Mouse (Mus musculus) left cerebral cortex, adult 11 months (tissue): ENCODE data around the gene Hist1h2bb.
"Not testable (repeated sequence)": the region's sequence is repeated elsewhere in the genome, so short reads cannot be mapped to it uniquely, and the experiment has no call there.

ENCODE experiments used
- DNase-seq: peaks from one replicate; pipeline ENCODE4 v3.0.0; 2022; ENCODE audit warnings: low spot score

Hist1h2bb gene

GRCm38 (mm10) chr13:23746201-23747080 lies at the start of gene Hist1h2bb:
Hist1h2bb (plus strand) TSS chr13:23746734.
- DNase-seq: peak; percentile 88

- no peak for DNase-seq
Measured at GRCm38 (mm10) chr13:23697491-23698299, 48.8 kb upstream of the Hist1h2bb start.

GRCm38 (mm10) chr13:23698300-23698693 lies 48.2 kb upstream of the Hist1h2bb start, which contains the start of gene Hist1h4c:
Hist1h4c (minus strand) TSS chr13:23698454.
- peak; percentile 98 for DNase-seq

- DNase-seq: no peak
Measured at GRCm38 (mm10) chr13:23698996-23699395, 47.5 kb upstream of the Hist1h2bb start.

- no peak for DNase-seq
Measured at GRCm38 (mm10) chr13:23699767-23700166, 46.8 kb upstream of the Hist1h2bb start.

- DNase-seq: peak; percentile 71
Measured at GRCm38 (mm10) chr13:23700786-23701520, 45.6 kb upstream of the Hist1h2bb start.

- no peak for DNase-seq
Measured at GRCm38 (mm10) chr13:23702220-23702619, 44.3 kb upstream of the Hist1h2bb start.

GRCm38 (mm10) chr13:23702801-23703200 lies 43.7 kb upstream of the Hist1h2bb start:
- DNase-seq: not testable (repeated sequence)

GRCm38 (mm10) chr13:23705751-23706356 lies 40.7 kb upstream of the Hist1h2bb start:
- no peak for DNase-seq

- no peak for DNase-seq
Measured at GRCm38 (mm10) chr13:23706771-23707170, 39.8 kb upstream of the Hist1h2bb start.

GRCm38 (mm10) chr13:23708041-23708440 lies 38.5 kb upstream of the Hist1h2bb start:
- DNase-seq: no peak

- DNase-seq: no peak
Measured at GRCm38 (mm10) chr13:23708654-23709053, 37.9 kb upstream of the Hist1h2bb start.

GRCm38 (mm10) chr13:23709714-23710373 lies 36.7 kb upstream of the Hist1h2bb start:
- DNase-seq: no peak

GRCm38 (mm10) chr13:23710374-23711089 lies 36.0 kb upstream of the Hist1h2bb start, which contains the start of gene Hfe:
Hfe (minus strand) TSS chr13:23710854.
- no peak for DNase-seq

GRCm38 (mm10) chr13:23716261-23717042 lies 30.1 kb upstream of the Hist1h2bb start:
- no peak for DNase-seq

GRCm38 (mm10) chr13:23717176-23717575 lies 29.4 kb upstream of the Hist1h2bb start:
- no peak for DNase-seq

GRCm38 (mm10) chr13:23717593-23718245 lies 28.8 kb upstream of the Hist1h2bb start:
- not testable (repeated sequence) for DNase-seq

- no peak for DNase-seq
Measured at GRCm38 (mm10) chr13:23724239-23724638, 22.3 kb upstream of the Hist1h2bb start.

GRCm38 (mm10) chr13:23725213-23725612 lies 21.3 kb upstream of the Hist1h2bb start:
- DNase-seq: no peak
